Mouse (Mus musculus) induced T-regulatory cell, adult 2 months (primary cell): ENCODE measurements around the gene Ndufa13.

Source experiments
- DNase-seq: peaks from one replicate; pipeline ENCODE4 v3.0.0-alpha.2; 2012; ENCODE audit warnings: low read depth

The Ndufa13 gene

DNA sequence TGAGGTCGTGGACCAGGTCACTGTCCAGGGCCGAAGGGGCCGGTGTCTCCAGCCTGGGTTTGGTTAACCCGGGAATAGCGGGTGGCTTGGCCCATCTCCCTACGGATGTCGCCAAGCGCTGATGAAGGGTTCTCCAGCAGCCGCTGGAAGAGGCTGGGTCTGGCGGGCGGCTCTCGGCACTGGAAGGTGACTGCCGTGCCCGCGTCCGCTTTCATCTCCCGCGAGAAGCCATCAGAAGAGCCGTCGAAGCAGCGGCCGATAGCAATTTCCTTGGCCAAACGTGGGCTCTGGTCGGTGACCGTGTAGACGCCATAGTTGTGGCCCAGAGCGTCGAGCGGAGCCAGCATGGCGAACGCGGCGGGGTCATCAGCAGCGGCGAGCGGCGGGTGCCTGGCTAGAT is 21.5 kb downstream of the Ndufa13 start:
- no peak for DNase-seq

DNA sequence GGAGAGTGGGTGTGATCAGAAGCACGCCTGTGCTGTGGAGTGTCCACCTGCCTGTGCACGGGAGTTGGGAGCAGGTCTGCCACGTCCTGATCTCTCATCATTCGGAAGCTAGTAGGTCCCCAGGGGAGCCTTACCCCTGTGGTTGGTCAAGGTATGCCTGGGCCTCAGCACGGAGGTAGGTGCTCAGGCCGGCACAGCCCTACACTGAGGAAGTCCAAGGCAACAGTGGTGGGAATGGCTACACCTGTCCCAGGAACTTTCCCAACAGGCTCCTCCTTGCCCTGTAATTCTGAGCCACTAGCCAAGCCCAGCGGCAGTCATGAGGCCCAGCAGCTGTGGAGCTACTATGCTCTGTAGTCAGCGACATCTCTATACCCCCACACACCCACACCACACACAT is 22.7 kb downstream of the Ndufa13 start:
- no peak for DNase-seq

- DNase-seq = no peak
These were observed 24.4 kb downstream of the Ndufa13 start for GRCm38 (mm10) chr8:69877992-69878391.

DNA sequence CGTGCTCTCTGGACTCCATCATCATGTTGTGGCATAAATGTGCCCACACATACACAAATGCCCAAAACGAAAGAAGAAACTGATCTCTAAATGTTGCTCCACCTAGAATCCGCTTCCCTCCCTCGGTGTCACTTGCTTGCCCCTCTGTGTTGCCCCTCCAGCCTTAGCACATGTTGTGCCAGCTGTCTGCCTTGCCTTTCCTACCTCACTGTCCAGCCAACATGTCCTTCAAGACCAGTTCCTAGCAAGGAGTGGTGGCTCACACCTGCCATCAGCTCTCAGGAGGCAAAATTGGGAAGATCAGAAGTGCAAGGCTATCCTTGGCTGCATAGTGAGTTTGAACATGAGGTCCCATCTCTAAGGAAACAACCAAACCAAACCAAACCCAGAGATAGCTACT is 25.0 kb downstream of the Ndufa13 start:
- no peak for DNase-seq

- DNase-seq = no peak
These were observed 25.4 kb downstream of the Ndufa13 start for GRCm38 (mm10) chr8:69876967-69877366.

- no peak for DNase-seq
These were observed 26.3 kb downstream of the Ndufa13 start for GRCm38 (mm10) chr8:69876097-69876496.

DNA sequence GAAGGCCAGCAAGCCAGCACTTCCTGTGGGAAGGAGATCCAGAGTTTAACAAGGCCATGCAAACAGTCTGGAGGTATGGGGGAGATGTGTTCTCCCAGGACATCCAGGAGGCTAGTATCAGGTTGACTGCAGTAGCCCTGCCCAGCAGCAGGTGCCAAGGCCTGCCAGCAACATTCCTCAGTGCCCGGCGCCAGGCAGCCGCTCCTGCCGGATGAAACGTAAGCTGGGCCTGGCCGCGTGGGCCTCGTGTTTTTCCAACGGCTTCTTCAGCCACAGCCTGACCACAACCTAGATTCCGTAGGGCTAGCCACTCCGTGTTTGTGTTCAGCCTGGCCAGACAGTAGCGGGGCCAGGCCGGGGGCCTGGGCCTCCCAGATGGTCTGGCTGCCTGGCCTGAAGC is 27.7 kb downstream of the Ndufa13 start:
- DNase-seq = no peak

DNA sequence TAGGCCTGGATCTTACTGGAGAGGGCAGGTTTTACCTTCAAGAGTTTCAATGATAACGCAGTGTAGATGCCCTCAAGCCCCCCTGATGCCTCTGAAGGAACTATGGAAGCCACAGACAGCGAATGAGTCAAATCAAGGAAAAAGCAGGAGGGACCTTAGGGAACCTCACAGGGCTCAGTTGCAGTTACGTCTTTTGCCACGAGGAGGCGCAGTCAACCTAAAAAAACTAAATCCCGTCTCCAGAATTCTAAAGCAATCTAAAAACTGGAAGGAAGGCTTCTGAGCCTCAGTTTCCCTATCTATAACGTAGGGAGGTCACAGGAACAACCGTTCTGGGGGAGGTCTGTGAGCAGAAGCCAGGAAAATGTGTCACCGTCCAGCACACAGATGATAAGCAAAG is 28.2 kb downstream of the Ndufa13 start:
- DNase-seq = peak; percentile 80

- DNase-seq = no peak
These were observed 31.5 kb downstream of the Ndufa13 start for GRCm38 (mm10) chr8:69870907-69871306.

DNA sequence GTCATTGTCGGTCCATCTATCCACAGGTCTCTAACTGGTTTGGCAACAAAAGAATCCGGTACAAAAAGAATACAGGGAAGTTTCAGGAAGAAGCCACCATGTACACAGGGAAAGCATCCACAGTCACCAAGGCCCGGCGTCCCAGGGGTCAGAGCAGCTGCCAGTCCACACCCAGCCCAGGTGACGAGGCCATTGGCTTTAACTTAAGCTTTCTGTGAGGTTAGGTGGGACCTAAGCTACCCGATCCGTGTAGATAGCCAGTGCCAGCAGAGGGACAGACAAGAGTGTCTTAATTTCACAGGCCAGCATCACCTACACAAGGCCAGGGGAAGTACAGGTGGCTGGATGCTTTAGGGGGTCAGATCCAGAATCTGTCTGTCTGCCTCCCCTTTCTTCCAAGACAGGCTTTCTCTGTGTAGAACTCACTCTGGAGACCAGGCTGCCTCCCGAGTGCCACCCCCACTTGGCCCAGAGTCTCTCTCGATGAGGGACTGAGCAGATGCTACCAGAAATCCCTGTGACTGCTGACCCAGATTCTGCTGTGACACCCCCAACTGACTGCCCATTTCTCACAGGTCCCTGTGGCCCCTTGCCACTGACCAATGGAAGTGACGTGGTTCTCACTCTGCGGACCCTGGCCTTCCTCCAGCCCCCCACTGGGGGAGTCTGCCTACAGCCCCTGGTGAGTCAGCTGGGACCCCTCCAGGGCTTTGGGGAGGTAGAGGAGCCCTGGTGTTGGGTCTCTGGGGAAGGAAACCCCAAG is 32.2 kb downstream of the Ndufa13 start:
- DNase-seq = no peak

DNA sequence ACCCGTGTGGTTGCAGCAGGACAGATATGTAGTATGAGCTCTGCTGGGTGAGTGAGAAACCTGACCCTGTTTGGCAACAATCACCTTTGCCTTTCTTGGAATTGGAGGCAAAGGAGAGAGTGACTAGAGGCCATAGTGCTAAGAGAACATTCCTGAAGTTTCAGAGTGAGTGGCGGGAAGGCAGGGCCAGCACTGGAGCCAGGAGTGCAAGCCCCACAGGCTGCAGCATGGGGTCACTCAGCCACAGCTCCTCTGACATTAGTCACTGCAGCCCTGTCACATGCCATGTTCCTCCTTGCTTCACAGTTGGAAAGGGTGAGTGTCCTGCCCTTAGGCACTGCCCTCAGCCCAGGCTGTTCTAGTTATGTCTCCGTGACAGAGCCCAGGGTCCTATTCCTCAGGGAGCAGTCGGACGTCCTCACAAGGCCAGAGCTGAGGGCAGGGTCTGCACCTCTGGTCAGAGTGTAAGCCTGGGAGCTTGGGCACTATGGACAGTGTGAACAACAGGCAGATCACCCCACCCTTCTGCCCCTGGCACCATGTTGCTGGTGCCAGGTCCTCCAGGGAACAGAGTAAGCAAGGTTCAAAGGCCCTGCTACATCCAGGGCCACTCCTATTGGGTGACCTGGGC is 34.5 kb downstream of the Ndufa13 start:
- DNase-seq = no peak

DNA sequence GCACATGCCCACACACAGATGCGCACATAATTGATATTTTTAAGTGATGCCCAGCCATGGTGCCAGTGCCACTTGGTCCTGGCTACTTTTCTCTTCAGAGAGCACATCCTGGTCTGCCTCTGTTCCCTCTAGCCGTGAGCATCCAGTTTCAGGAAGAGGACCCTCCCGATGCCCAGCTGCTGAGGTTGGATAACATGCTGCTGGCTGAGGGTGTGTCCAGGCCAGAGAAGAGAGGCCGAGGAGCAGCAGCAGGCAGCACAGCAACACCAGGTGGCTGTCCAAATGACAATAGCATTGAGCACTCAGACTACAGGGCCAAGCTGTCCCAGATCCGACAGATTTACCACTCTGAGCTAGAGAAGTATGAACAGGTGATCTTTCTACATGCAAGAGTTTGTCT is 38.2 kb downstream of the Ndufa13 start:
- no peak for DNase-seq

DNA sequence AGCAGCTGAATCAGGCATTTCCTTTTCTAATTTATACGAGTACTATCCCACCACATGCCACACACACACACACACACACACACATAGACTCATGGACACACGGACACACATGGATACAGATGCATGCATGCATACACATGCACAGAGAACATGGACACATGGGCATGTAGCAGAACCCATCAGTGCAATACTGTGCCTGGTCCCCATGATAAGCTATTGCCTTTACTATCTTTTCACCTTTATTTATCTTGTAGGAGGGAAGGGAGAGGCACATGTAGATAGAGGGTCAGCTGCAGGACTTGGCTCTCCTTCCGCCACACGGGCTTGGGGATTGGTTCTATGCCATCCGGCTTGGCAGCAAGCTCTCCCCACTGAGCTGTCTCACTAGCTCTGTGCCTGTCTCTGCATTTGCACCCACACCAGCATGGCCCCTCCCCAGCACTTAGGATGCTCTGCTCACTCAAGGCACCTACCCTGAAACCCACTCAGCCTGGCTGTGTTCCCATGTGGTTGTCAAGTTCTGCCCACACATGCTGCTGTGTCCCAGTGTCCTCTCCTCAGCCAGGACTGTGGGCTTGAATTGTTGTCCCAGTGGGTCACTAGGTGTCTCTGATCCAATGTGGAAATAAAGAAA is 38.9 kb downstream of the Ndufa13 start:
- no peak for DNase-seq

GRCm38 (mm10) chr8:69861251-69861650 is 41.1 kb downstream of the Ndufa13 start:
- DNase-seq = no peak

DNA sequence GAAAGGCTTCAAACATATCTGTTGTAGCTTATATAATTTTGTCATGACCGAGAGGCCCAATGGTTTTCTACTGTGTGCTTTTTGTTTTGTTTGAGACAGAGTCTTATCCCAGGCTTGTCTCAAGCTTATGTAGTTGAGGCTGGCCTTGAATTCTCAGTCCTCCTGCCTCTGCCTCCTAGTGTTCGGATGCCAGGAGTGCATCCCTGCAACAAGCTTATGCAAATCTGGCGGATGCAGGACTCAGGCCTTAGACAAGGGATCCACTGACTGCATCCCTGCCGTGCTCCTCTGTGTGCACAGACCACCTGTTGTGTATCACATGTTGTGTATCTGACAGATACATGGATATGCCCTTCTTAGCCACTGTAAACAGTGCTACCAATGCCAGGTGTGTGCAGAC is 41.6 kb downstream of the Ndufa13 start:
- peak; percentile 36 for DNase-seq

- no peak for DNase-seq
These were observed 48.5 kb downstream of the Ndufa13 start for GRCm38 (mm10) chr8:69853869-69854268.

DNA sequence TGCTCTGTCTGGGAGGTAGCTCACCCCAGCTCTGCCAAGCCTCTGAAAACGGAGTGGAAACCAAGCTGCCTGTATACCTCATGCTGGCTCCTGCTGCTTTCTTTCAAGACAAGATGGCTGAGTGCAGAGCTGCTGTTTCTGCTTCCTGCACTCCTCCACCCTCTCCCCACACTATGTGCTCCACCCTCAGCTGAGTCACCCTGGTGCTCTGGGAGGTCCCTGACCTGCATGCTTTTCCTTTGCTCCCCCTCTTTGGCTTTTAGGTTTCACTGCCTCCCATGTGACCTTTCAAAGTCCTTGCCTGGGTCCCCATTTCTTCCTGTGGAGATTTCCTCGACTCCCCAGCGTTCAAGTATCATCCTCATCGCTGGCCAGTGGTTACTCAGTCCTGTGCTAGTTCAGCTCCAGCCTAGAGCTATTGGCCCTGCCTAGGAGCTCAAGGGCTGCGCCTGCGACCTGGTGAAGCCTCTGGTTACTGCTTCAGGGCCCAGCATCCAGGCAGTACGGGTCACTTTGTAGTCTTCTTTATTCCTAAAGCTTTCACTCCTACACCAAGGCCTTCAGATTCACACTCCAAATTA is 51.3 kb downstream of the Ndufa13 start:
- DNase-seq = no peak

- peak; percentile 53 for DNase-seq
These were observed 52.5 kb downstream of the Ndufa13 start for GRCm38 (mm10) chr8:69849899-69850298.

GRCm38 (mm10) chr8:69848951-69849350 is 53.4 kb downstream of the Ndufa13 start:
- DNase-seq = no peak

DNA sequence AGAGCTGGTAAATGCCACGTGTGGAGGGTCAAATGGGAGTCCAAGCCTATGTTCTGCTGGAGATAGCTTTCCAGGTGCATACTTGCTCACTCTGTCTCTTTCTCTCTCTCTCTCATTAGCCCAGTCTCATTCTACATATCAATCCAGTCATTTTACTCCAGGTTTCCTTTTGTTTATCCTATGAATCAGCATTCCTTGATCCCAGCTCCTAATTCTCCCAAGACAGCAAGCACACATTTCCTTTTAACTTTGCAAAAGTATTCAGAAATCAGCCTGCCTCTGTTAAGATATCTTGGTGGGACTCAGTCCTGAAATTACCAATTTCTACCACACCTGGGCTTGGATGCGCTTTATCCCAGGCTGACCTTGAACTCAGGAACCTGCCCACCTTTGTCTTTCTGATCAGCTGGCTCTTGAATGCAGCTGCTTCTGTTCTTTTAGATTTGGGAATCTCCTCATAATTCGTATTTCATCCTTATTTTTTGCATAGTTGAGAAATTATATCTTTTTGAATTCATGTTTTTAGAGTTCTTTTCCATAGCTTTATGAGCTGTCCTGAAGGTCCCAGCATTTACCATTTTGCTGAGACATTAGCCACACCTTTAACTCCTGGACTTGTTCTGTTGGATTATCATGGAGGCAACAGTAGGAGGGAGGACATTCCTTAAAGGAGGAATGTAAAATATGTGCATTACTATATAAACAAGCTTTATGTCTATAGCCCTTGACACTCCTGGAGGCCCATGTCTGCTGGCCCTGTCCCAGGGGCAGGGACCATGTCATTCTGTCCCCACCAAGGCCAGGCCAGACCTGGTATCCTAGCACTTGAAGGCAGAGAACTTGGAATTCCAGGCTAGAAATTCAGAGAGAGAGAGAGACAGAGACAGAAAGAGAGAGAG is 54.9 kb downstream of the Ndufa13 start:
- no peak for DNase-seq
